Comparison of ENCODE assay signal across 8 mouse cellular contexts in genomic region chr12:70799231-70800002, GRCm38 (mm10). TPM values are rescaled to one million over a fixed set of nuclear protein-coding genes. Genes with fewer than 3 reads are reported as not detected.
DNase-seq lines count a peak whose midpoint lies in the region; ATAC-seq and TF ChIP-seq lines count a peak whose summit lies in the region.

No protein-coding gene starts in this region.

- H3K27ac ChIP-seq in left cerebral cortex, adult 2 months, result peak overlapping the region; percentile 1; the same call in 1 of the 2 replicates
- peak overlapping the region; percentile 41; the same call in 1 of the 2 replicates for H3K27ac ChIP-seq in embryonic facial prominence, embryonic 12.5 days
- peak overlapping the region; percentile 62; the same call in 1 of the 2 replicates for H3K27ac ChIP-seq in limb, embryonic 10.5 days
- peak overlapping the region; percentile 65 for H3K27ac ChIP-seq in stomach, embryonic 16.5 days (ENCODE audit: low read length)
- no peak overlapping the region for H3K27ac ChIP-seq in midbrain, postnatal 0 days (ENCODE audit: low read depth, low read length)
- no peak overlapping the region for H3K27ac ChIP-seq in forebrain, postnatal 0 days (ENCODE audit: low read depth, low read length)

- H3K4me1 ChIP-seq in embryonic facial prominence, embryonic 12.5 days, result peaks cover 16% of the 10 kb centered on the region
- H3K4me1 ChIP-seq in limb, embryonic 10.5 days, result peaks cover 23% of the 10 kb centered on the region
- H3K4me1 ChIP-seq in stomach, embryonic 16.5 days (ENCODE audit: control insufficient read depth, insufficient read depth, low read length), result peaks cover 16% of the 10 kb centered on the region
- H3K4me1 ChIP-seq in midbrain, postnatal 0 days (ENCODE audit: insufficient read depth, low read length), result peaks cover 2% of the 10 kb centered on the region; the same call in 1 of the 2 replicates
- peaks cover 4% of the 10 kb centered on the region; the same call in 1 of the 2 replicates for H3K4me1 ChIP-seq in forebrain, postnatal 0 days (ENCODE audit: insufficient read depth)

- no peak for TF ChIP-seq CTCF in left cerebral cortex, adult 2 months (IDR thresholded peaks at IDR 0.05)
- TF ChIP-seq CTCF in midbrain, postnatal 0 days (IDR thresholded peaks at IDR 0.05), result no peak
- TF ChIP-seq CTCF in forebrain, postnatal 0 days (IDR thresholded peaks at IDR 0.05; ENCODE audit: low read depth), result no peak

- 35% methylated on average over 19 of the region's 19 CpGs for WGBS in embryonic facial prominence, embryonic 12.5 days
- 44% methylated on average over 19 of the region's 19 CpGs for WGBS in limb, embryonic 10.5 days
- WGBS in stomach, embryonic 16.5 days, result 28% methylated on average over 19 of the region's 19 CpGs
- WGBS in midbrain, postnatal 0 days, result 55% methylated on average over 19 of the region's 19 CpGs
- WGBS in forebrain, postnatal 0 days, result 58% methylated on average over 19 of the region's 19 CpGs

- no peak overlapping the region for H3K9ac ChIP-seq in embryonic facial prominence, embryonic 12.5 days
- peak overlapping the region; percentile 13; the same call in 1 of the 2 replicates for H3K9ac ChIP-seq in stomach, embryonic 16.5 days (ENCODE audit: low read length)
- no peak overlapping the region for H3K9ac ChIP-seq in midbrain, postnatal 0 days (replicated peaks; ENCODE audit: low read length, poor library complexity, severe bottlenecking)
- H3K9ac ChIP-seq in forebrain, postnatal 0 days, result no peak overlapping the region

- H3K4me2 ChIP-seq in embryonic facial prominence, embryonic 12.5 days (replicated peaks), result peak overlapping the region; percentile 19; the same call in 1 of the 2 replicates
- H3K4me2 ChIP-seq in stomach, embryonic 16.5 days (ENCODE audit: low read depth, low read length), result peak overlapping the region; percentile 20; the same call in 1 of the 2 replicates
- H3K4me2 ChIP-seq in midbrain, postnatal 0 days (ENCODE audit: low read depth, low read length, poor library complexity, severe bottlenecking), result no peak overlapping the region
- H3K4me2 ChIP-seq in forebrain, postnatal 0 days (ENCODE audit: low read depth), result no peak overlapping the region

- H3K27me3 ChIP-seq in embryonic facial prominence, embryonic 12.5 days, result no peaks in the 10 kb centered on the region
- H3K27me3 ChIP-seq in limb, embryonic 10.5 days (ENCODE audit: low read depth, poor library complexity, severe bottlenecking), result no peaks in the 10 kb centered on the region
- no peaks in the 10 kb centered on the region for H3K27me3 ChIP-seq in stomach, embryonic 16.5 days (ENCODE audit: control insufficient read depth, insufficient read depth, low read length)
- H3K27me3 ChIP-seq in midbrain, postnatal 0 days (ENCODE audit: insufficient read depth, low read length), result no peaks in the 10 kb centered on the region
- H3K27me3 ChIP-seq in forebrain, postnatal 0 days (ENCODE audit: insufficient read depth, low read length), result no peaks in the 10 kb centered on the region

- 0 out of 2 replicates have a peak, but pooled peaks have one; percentile 52 for ATAC-seq in embryonic facial prominence, embryonic 12.5 days (ENCODE audit: insufficient number of reproducible peaks, insufficient read depth, low FRiP score, low TSS enrichment)
- ATAC-seq in stomach, embryonic 16.5 days (ENCODE audit: insufficient read depth, low FRiP score), result peak; percentile 77
- ATAC-seq in monocyte, adult 5-6 weeks (replicated peaks; ENCODE audit: insufficient number of reproducible peaks, low FRiP score, low TSS enrichment, poor library complexity, severe bottlenecking), result no peak
- ATAC-seq in midbrain, postnatal 0 days (ENCODE audit: low FRiP score), result no peak
- ATAC-seq in forebrain, postnatal 0 days, result no peak

- no peak overlapping the region for H3K4me3 ChIP-seq in left cerebral cortex, adult 2 months
- H3K4me3 ChIP-seq in embryonic facial prominence, embryonic 12.5 days, result no peak overlapping the region
- no peak overlapping the region for H3K4me3 ChIP-seq in limb, embryonic 10.5 days
- H3K4me3 ChIP-seq in stomach, embryonic 16.5 days (replicated peaks; ENCODE audit: low read length), result no peak overlapping the region
- H3K4me3 ChIP-seq in midbrain, postnatal 0 days (ENCODE audit: low read depth, low read length), result no peak overlapping the region
- H3K4me3 ChIP-seq in forebrain, postnatal 0 days (ENCODE audit: low read depth, low read length), result no peak overlapping the region

- no peaks in the 10 kb centered on the region for H3K36me3 ChIP-seq in embryonic facial prominence, embryonic 12.5 days
- no peaks in the 10 kb centered on the region for H3K36me3 ChIP-seq in limb, embryonic 10.5 days
- no peaks in the 10 kb centered on the region for H3K36me3 ChIP-seq in stomach, embryonic 16.5 days (ENCODE audit: control insufficient read depth, insufficient read depth, low read length)
- H3K36me3 ChIP-seq in midbrain, postnatal 0 days (ENCODE audit: insufficient read depth, low read length), result no peaks in the 10 kb centered on the region
- H3K36me3 ChIP-seq in forebrain, postnatal 0 days (ENCODE audit: insufficient read depth), result no peaks in the 10 kb centered on the region

- no peaks in the 10 kb centered on the region for H3K9me3 ChIP-seq in embryonic facial prominence, embryonic 12.5 days
- H3K9me3 ChIP-seq in limb, embryonic 10.5 days (replicated peaks), result no peaks in the 10 kb centered on the region
- H3K9me3 ChIP-seq in stomach, embryonic 16.5 days (replicated peaks; ENCODE audit: control insufficient read depth, low read length), result no peaks in the 10 kb centered on the region
- no peaks in the 10 kb centered on the region for H3K9me3 ChIP-seq in midbrain, postnatal 0 days (ENCODE audit: low read length)
- H3K9me3 ChIP-seq in forebrain, postnatal 0 days (ENCODE audit: low read length), result no peaks in the 10 kb centered on the region

- peak in 1 of 2 experiments; percentile 32 for DNase-seq in left cerebral cortex, adult 2 months (ENCODE audit: extremely low spot score in 1 of 2, low spot score in 2 of 2)
- DNase-seq in left cerebral cortex, adult 11 months (ENCODE audit: low spot score), result no peak
- peak; percentile 39 for DNase-seq in limb, embryonic 10.5 days (ENCODE audit: low spot score)
- DNase-seq in midbrain, postnatal 0 days (ENCODE audit: low spot score), result no peak
- no peak for DNase-seq in forebrain, postnatal 0 days

- intact Hi-C loops in left cerebral cortex, adult 2 months (cut with DNase I), result no loop called here

RNA-seq across cellular contexts. Expression of gene Frmd6, which starts 25.9 kb away (rescaled TPM):
- total RNA-seq in left cerebral cortex, adult 2 months (2021), result 10 to 100 TPM; 47.7 to 62.4 TPM
- 74.5 and 81.3 TPM in 2 replicates for polyA plus RNA-seq in embryonic facial prominence, embryonic 12.5 days (2016; fragmentation: Nextera tagmentation; extraction: Ambion mirVana)
- polyA plus RNA-seq in limb, embryonic 10.5 days (2016; fragmentation: Nextera tagmentation; extraction: Ambion mirVana), result 47.9 and 55.6 TPM in 2 replicates
- 35.9 and 39.7 TPM in 2 replicates for polyA plus RNA-seq in stomach, embryonic 16.5 days (2015; fragmentation: Nextera tagmentation; extraction: Ambion mirVana)
- 1.8 to 6.5 TPM (median 5.8 TPM) in 3 replicates for total RNA-seq in monocyte, adult 5-6 weeks (2017)
- 7.2 and 8.9 TPM in 2 replicates for total RNA-seq in midbrain, postnatal 0 days (2014; rRNA removed)
- polyA plus RNA-seq in midbrain, postnatal 0 days (2015; fragmentation: Nextera tagmentation; extraction: Ambion mirVana), result 5.9 and 6.8 TPM in 2 replicates
- total RNA-seq in forebrain, postnatal 0 days (2014; rRNA removed), result 10.6 and 11.0 TPM in 2 replicates
- polyA plus RNA-seq in forebrain, postnatal 0 days (2015; fragmentation: Nextera tagmentation; extraction: Ambion mirVana), result 6.9 and 7.4 TPM in 2 replicates

Comparison
In these comparisons a context has a peak if more than half of its experiments do, and no peak if none do; other contexts are left out.
1. H3K27ac ChIP-seq: peak in left cerebral cortex, adult 2 months (single experiment), embryonic facial prominence, embryonic 12.5 days (single experiment), limb, embryonic 10.5 days (single experiment) and stomach, embryonic 16.5 days (single experiment); none in midbrain, postnatal 0 days (single experiment) and forebrain, postnatal 0 days (single experiment).
2. ATAC-seq: peak in embryonic facial prominence, embryonic 12.5 days (single experiment) and stomach, embryonic 16.5 days (single experiment); none in monocyte, adult 5-6 weeks (single experiment), midbrain, postnatal 0 days (single experiment) and forebrain, postnatal 0 days (single experiment).
3. H3K4me2 ChIP-seq: peak in embryonic facial prominence, embryonic 12.5 days (single experiment) and stomach, embryonic 16.5 days (single experiment); none in midbrain, postnatal 0 days (single experiment) and forebrain, postnatal 0 days (single experiment).